Mouse (Mus musculus) kidney, postnatal 0 days (tissue): ENCODE data around the gene Slc35f4. TPM values are rescaled to one million over a fixed set of nuclear protein-coding genes. Genes with fewer than 3 reads are reported as not detected.

Source experiments
- ATAC-seq: fragments of 200-750 bp; cut with Nextera tagmentation; replicated peaks from 2 replicates; pipeline ENCODE4 v1.8.0; 2017; ENCODE audit warnings: low read depth, moderate number of reproducible peaks, moderate TSS enrichment, moderate library complexity; ENCODE audit not compliant: low FRiP score
- DNase-seq: peaks from one replicate; pipeline ENCODE4 v3.0.0-alpha.2; 2016; ENCODE audit warnings: low spot score
- H3K27ac ChIP-seq: fragments of 300-500 bp; sonication (generic); 2 replicates; pipeline ENCODE4 v1.5.1; 2014; ENCODE audit warnings: mild to moderate bottlenecking
- H3K27me3 ChIP-seq: fragments of 300-500 bp; sonication (generic); 2 replicates; pipeline ENCODE4 v1.6.1; 2014; ENCODE audit warnings: low read length, mixed read lengths; ENCODE audit not compliant: insufficient read depth
- H3K36me3 ChIP-seq: fragments of 300-500 bp; sonication (generic); 2 replicates; pipeline ENCODE4 v1.6.1; 2014; ENCODE audit warnings: low read length, mixed read lengths; ENCODE audit not compliant: insufficient read depth
- H3K4me1 ChIP-seq: fragments of 300-500 bp; sonication (generic); replicated peaks from 2 replicates; pipeline ENCODE4 v1.6.1; 2014; ENCODE audit warnings: antibody characterized with exemption, low read length, mixed read lengths; ENCODE audit not compliant: insufficient read depth
- H3K4me2 ChIP-seq: fragments of 300-500 bp; sonication (generic); 2 replicates; pipeline ENCODE4 v1.6.1; 2014; ENCODE audit warnings: mild to moderate bottlenecking, low read length, moderate library complexity, mixed read lengths
- H3K4me3 ChIP-seq: fragments of 300-500 bp; sonication (generic); replicated peaks from 2 replicates; pipeline ENCODE4 v1.5.1; 2014; ENCODE audit warnings: low read depth, low read length
- H3K9ac ChIP-seq: fragments of 300-500 bp; sonication (generic); 2 replicates; pipeline ENCODE4 v1.6.1; 2014; ENCODE audit warnings: low read depth, low read length
- H3K9me3 ChIP-seq: fragments of 300-500 bp; sonication (generic); replicated peaks from 2 replicates; pipeline ENCODE4 v1.6.1; 2016; ENCODE audit warnings: low read length, inconsistent platforms, mixed read lengths
- CTCF ChIP-seq: IDR thresholded peaks from 2 replicates; pipeline ENCODE4 v1.5.1; 2016; ENCODE audit warnings: antibody characterized with exemption, low read depth, mild to moderate bottlenecking, moderate library complexity
- WGBS: fragments of 180-500 bp; shearing (Covaris S2); extraction: QIAGEN DNeasy Blood & Tissue Kit; methylation state at CpG from one replicate; pipeline ENCODE4 v1.1.7; 2014; 5-methylcytosine and 5-hydroxymethylcytosine counted together
- polyA plus RNA-seq: library from polyadenylated mRNA; unstranded; fragments of >200 nt; fragmentation: Nextera tagmentation; extraction: Ambion mirVana; gene quantifications from 2 replicates; pipeline ENCODE4 v1.2.1, GENCODE M21; 2015

Slc35f4 gene
- polyA plus RNA-seq, 1 experiment from 2014 or later = not detected

- no peak overlapping the region for H3K27ac ChIP-seq
- H3K4me3 ChIP-seq = no peak overlapping the region
- WGBS = 75% methylated on average over 3 of the region's 3 CpGs
- no peak for TF ChIP-seq CTCF
- ATAC-seq (no peak), DNase-seq (no peak)
- no peak overlapping the region for H3K9ac ChIP-seq
- H3K4me1 ChIP-seq = no peaks in the 10 kb centered on the region
- H3K36me3 ChIP-seq = no peaks in the 10 kb centered on the region
- no peak overlapping the region for H3K4me2 ChIP-seq
- H3K9me3 ChIP-seq = no peaks in the 10 kb centered on the region
- no peaks in the 10 kb centered on the region for H3K27me3 ChIP-seq
Measured at GRCm38 (mm10) chr14:49460799-49461198, 65.0 kb downstream of the Slc35f4 start.

DNA sequence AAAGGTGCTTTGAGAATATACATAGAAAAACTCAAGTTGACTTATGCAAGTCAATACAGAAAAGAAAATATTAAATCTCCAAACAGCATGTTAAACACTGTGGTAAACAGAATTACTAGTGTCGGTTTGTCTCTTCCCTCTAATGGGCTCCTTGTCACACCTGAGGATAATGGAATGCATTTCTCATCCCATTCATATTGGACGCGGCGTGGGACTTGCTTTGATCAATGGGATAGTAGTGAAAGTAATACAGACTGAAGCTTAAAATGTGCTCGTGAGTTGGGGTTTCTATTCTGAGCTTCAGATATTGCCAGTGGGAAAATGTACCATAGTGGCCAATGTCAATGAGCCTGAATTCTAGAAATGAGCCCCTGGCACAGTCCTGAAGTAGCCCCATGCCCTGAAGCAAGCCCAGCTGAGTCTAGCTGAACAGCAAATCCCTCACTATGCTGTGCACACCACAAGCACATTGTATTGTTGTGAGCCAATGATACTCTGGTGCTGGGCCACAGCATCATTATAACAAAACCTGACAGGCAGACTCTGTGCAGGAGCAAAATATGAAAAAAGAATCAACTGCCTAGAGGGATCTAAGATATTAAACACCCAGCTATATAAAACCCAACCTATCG is 71.4 kb downstream of the Slc35f4 start:
- Histone ChIP-seq H3K4me2 (no peak overlapping the region), H3K4me3 (no peak overlapping the region), H3K27ac (no peak overlapping the region), H3K4me1 (no peaks in the 10 kb centered on the region), H3K36me3 (no peaks in the 10 kb centered on the region), H3K9ac (no peak overlapping the region), H3K9me3 (no peaks in the 10 kb centered on the region), H3K27me3 (no peaks in the 10 kb centered on the region)
- 83% methylated on average over 6 of the region's 6 CpGs for whole genome bisulfite sequencing
- no peak for DNase-seq
- no peak for ATAC-seq
- no peak for TF ChIP-seq CTCF

- Histone ChIP-seq H3K27ac (no peak overlapping the region), H3K9ac (no peak overlapping the region), H3K27me3 (no peaks in the 10 kb centered on the region), H3K4me1 (no peaks in the 10 kb centered on the region), H3K4me2 (no peak overlapping the region), H3K4me3 (no peak overlapping the region), H3K9me3 (no peaks in the 10 kb centered on the region), H3K36me3 (no peaks in the 10 kb centered on the region)
- ATAC-seq (no peak), DNase-seq (peak; percentile 4)
- no peak for TF ChIP-seq CTCF
- WGBS = 32% methylated on average over 3 of the region's 3 CpGs
Measured at GRCm38 (mm10) chr14:49453782-49454181, 72.1 kb downstream of the Slc35f4 start.

DNA sequence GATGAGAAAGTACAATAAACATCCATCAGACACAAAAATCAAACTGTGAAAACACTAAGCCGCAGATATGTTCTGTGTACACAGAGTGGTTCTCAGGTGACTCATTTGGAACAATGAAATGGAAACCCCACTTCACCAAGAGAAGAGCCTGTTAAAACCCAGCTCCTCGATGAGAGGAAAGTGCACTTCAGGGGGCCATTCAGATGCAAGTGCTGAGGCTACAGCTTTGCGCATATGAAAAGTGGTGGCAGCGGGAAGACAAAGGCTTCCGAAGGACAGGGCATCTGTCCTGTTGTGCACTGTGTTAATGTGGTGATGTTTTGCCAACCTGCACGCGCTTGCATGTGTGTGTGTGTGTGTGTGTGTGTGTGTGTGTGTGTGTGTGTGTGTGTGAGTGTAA is 78.2 kb downstream of the Slc35f4 start:
- Histone ChIP-seq H3K4me2 (no peak overlapping the region), H3K4me1 (no peaks in the 10 kb centered on the region), H3K27me3 (no peaks in the 10 kb centered on the region), H3K4me3 (no peak overlapping the region), H3K9ac (no peak overlapping the region), H3K36me3 (no peaks in the 10 kb centered on the region), H3K27ac (no peak overlapping the region), H3K9me3 (no peaks in the 10 kb centered on the region)
- ATAC-seq (no peak), DNase-seq (no peak)
- WGBS = 37% methylated on average over 7 of the region's 7 CpGs
- no peak for TF ChIP-seq CTCF

DNA sequence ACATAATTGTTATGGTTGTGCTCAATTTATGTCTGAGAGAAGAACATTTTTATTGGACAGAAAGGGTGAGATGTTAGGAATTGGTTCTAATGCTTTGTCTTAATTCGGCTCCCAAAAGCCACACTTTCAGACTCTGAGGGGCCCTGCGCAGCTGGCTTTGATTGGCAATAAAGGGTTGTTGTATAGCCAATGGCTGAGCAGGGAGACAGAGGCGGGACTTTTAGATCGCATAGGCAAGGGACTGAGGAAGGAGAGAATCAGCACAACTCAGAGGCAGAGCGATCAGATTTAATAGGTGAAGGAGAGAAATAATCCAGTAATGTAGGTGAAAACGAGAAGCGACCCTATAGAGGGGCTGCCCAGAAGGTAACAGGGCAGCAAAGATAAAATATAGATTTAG is 79.4 kb downstream of the Slc35f4 start:
- 50% methylated on average over 7 of the region's 7 CpGs for WGBS
- no peak for ATAC-seq
- H3K27me3 ChIP-seq = no peaks in the 10 kb centered on the region
- no peaks in the 10 kb centered on the region for H3K9me3 ChIP-seq
- no peak overlapping the region for H3K9ac ChIP-seq
- no peaks in the 10 kb centered on the region for H3K4me1 ChIP-seq
- no peak for TF ChIP-seq CTCF
- no peaks in the 10 kb centered on the region for H3K36me3 ChIP-seq
- no peak overlapping the region for H3K4me3 ChIP-seq
- no peak overlapping the region for H3K27ac ChIP-seq
- H3K4me2 ChIP-seq = no peak overlapping the region
- DNase-seq = no peak

DNA sequence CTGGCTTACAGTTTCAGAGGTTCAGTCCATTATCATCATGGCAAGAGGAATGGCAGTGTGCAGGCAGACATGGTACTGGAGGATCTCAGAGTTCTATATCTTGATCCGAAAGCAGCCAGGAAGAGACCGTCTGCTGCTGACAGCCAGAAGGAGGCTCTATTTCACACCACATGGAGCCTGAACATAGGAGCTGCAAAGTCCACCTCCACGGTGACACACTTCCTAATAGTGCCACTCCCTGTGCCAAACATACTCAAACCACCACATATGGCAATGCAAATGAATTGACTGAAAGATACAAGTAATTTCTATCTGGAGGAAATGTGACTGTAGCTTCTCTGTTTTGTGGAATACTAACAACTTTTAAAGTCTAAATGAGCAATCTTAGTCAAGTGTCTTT is 89.0 kb downstream of the Slc35f4 start:
- H3K9ac ChIP-seq = no peak overlapping the region
- H3K4me3 ChIP-seq = no peak overlapping the region
- no peak for TF ChIP-seq CTCF
- no peak overlapping the region for H3K4me2 ChIP-seq
- H3K9me3 ChIP-seq = no peaks in the 10 kb centered on the region
- no peaks in the 10 kb centered on the region for H3K27me3 ChIP-seq
- 85% methylated on average over 3 of the region's 3 CpGs for WGBS
- no peaks in the 10 kb centered on the region for H3K4me1 ChIP-seq
- DNase-seq (no peak), ATAC-seq (no peak)
- H3K27ac ChIP-seq = no peak overlapping the region
- no peaks in the 10 kb centered on the region for H3K36me3 ChIP-seq

DNA sequence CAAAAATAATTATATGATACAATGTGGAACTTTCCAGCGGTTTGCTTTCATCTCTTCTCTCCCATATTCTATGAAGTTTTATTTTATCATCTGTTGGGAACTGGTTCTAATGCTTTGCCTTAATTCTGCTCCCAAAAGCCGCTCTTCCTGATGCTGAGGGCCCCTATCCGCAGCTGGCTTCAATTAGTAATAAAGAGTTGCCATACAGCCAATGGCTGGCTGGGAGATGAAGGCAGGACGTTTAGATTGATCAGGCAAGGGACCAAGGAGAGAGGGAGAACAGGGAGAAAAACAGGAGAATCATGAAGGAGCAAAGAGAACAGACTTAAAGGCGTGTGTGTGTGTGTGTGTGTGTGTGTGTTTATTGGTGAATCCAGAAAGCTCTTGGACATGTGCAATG is 94.0 kb downstream of the Slc35f4 start:
- DNase-seq (no peak), ATAC-seq (no peak)
- WGBS = 77% methylated on average over 5 of the region's 5 CpGs
- no peaks in the 10 kb centered on the region for H3K27me3 ChIP-seq
- no peak overlapping the region for H3K27ac ChIP-seq
- TF ChIP-seq CTCF = no peak
- H3K4me3 ChIP-seq = no peak overlapping the region
- no peak overlapping the region for H3K4me2 ChIP-seq
- no peak overlapping the region for H3K9ac ChIP-seq
- H3K9me3 ChIP-seq = no peaks in the 10 kb centered on the region
- H3K36me3 ChIP-seq = no peaks in the 10 kb centered on the region
- H3K4me1 ChIP-seq = no peaks in the 10 kb centered on the region
